Mouse (Mus musculus): ENCODE results near the gene Myocos. TPM values are rescaled to one million over a fixed set of nuclear protein-coding genes. Genes with fewer than 3 reads are reported as not detected.
A peak's percentile ranks its signal among the peaks of the same experiment; 100 is the strongest.

Myocos gene
- polyA plus RNA-seq (2016; fragmentation: Nextera tagmentation; extraction: Ambion mirVana) = not detected in 2 replicates

DNA sequence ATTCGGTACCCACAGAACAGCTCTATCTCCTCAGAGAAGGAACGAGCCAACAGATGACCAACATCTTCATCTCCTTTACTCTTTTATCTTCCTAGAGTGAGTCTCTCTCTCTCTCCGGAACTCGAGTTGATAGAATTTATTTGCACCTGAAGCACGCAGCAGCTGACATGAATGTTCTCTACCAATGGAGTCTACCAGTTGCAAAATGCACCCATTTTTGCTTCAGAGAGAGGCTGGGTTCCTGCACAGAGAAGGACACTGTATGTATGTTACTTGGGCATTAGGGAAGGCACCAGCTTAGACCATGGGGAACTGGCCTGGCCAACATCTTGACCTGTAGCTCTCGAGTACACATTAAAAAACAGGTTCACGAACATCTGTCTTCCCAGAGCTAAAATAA, at the start of gene Myocos:
Gene Myocos (minus strand): TSS at position 101 of the 400 bp plus-strand sequence.
- ATAC-seq (ENCODE audit: low FRiP score) = no peak
- no peak within 1 kb of the TSS for H3K27ac ChIP-seq
- H3K27me3 ChIP-seq = no peaks in the 10 kb centered on the region
- no peak within 1 kb of the TSS for H3K4me3 ChIP-seq (replicated peaks)
- 89% methylated on average over 7 of the region's 7 CpGs for WGBS
- H3K4me2 ChIP-seq = no peak within 1 kb of the TSS
- no peaks in the 10 kb centered on the region for H3K36me3 ChIP-seq (replicated peaks)
- H3K4me1 ChIP-seq = no peaks in the 10 kb centered on the region
- H3K9ac ChIP-seq = no peak within 1 kb of the TSS
- H3K9me3 ChIP-seq = no peaks in the 10 kb centered on the region

DNA sequence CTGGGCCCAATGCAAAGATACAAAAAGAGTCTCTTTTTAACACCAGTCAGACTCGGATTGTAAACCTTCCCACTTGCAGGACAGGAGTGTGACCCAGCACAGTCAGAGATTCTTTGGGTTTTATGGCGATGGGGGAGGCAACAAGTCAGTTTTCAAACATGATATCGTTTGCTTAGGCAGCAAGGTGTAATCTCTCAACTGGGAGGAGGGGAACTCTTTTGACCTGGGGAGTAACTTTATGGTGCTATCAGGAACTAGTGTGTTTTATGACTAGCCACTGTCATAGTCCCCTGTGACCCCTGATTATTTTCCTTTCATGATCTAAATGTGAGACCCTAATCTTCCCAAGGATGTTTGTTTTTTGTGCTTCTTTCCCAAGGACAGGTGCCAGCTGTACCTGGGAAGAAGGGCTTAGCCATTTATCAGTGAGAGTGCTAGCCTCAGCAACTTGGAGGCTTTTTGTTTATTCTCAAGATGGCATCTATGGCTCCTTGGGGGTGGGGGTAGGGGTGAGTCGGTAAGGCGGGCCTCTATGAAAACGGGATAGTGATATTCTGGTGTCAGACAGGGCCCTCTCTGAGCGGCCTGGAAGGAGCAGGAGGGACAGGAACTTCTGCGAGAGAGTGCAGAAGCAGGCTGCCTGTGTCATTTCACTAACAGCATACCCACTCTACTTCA, 42.5 kb upstream of the Myocos start:
- no peaks in the 10 kb centered on the region for H3K4me1 ChIP-seq
- H3K27me3 ChIP-seq = no peaks in the 10 kb centered on the region
- no peaks in the 10 kb centered on the region for H3K9me3 ChIP-seq
- no peak overlapping the region for H3K27ac ChIP-seq
- H3K36me3 ChIP-seq (replicated peaks) = peaks cover 73% of the 10 kb centered on the region
- ATAC-seq (ENCODE audit: low FRiP score) = no peak
- no peak overlapping the region for H3K9ac ChIP-seq
- H3K4me2 ChIP-seq = no peak overlapping the region
- 86% methylated on average over 8 of the region's 8 CpGs for WGBS
- H3K4me3 ChIP-seq (replicated peaks) = no peak overlapping the region

DNA sequence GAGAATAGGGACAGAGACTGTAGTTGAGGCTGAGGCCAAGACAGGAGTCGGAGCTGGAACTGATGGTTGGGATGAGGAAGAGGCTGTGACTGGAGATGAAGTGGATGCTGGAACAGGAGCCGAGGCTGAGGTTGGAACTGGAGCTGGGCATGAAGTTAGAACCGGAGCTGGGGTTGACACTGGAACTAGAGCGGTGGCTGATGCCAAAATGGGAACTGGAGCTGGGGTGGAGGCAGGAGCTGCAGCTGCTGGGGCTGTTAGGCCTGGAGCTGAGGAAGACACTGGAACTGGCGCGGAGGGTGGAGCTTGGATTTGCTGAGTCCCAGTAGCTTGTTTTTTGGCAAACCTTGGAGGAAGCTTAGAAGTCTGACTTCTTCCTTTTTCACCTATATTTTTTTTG, 39.8 kb upstream of the Myocos start:
- no peak overlapping the region for H3K4me3 ChIP-seq (replicated peaks)
- no peak overlapping the region for H3K27ac ChIP-seq
- 95% methylated on average over 6 of the region's 6 CpGs for WGBS
- ATAC-seq (ENCODE audit: low FRiP score) = no peak
- H3K9ac ChIP-seq = no peak overlapping the region
- peaks cover 76% of the 10 kb centered on the region for H3K36me3 ChIP-seq (replicated peaks)
- H3K4me1 ChIP-seq = no peaks in the 10 kb centered on the region
- no peaks in the 10 kb centered on the region for H3K27me3 ChIP-seq
- H3K4me2 ChIP-seq = no peak overlapping the region
- H3K9me3 ChIP-seq = no peaks in the 10 kb centered on the region

DNA sequence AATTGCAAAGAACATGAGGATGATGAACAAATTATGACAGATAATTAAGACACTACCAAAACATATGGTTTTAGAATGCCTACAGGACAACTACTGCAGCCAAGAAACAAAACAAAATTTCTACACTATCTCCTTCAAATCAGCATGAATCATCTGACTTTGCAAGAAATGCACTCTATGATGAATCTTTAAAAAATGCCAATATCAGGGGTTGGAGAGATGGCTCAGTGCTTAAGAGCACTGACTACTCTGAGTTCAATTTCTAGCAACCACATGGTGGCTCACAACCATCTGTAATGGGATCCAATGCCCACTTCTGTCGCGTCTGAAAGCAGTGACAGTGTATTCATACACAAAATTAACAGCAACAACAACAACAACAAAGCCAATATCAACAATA, 35.7 kb upstream of the Myocos start:
- Histone ChIP-seq H3K27me3 (no peaks in the 10 kb centered on the region), H3K9me3 (no peaks in the 10 kb centered on the region), H3K4me2 (no peak overlapping the region), H3K4me3 (replicated peaks) (no peak overlapping the region), H3K4me1 (no peaks in the 10 kb centered on the region), H3K27ac (no peak overlapping the region), H3K36me3 (replicated peaks) (peaks cover 79% of the 10 kb centered on the region), H3K9ac (no peak overlapping the region)
- 93% methylated on average over 2 of the region's 2 CpGs for WGBS
- no peak for ATAC-seq (ENCODE audit: low FRiP score)

DNA sequence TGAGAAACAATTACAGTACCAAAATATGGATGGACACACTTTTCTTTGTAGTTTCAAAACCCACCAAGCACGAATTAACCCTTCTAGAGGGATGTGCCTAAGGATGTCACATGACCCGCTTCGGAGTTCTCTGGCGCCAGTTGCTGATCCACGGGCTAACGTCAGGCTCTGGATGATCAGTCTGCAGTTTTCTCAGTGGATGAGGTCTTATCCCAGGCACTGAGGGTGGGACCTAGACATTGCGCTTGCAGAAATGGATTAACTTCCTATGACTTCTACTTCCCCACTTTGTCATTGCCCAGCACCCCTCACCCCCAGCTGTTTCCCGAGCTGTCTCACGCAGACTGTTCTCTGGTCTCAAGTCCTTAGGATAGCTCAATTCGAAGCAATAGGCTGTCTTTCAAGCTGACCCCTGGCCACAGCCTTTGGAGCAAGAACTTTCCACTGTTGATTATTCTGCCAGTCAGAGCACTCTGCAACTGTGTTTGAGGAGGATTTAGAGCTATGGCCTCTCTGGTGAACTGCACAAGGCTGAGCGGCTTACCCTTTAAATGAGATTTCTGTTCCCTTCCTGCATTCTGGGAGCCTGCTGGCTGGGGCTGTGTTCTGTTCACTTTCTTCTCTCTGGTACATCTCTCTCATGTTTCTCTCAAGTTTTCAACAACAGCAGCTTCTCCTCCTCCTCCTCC, 7.6 kb upstream of the Myocos start:
- 3% methylated on average over 11 of the region's 11 CpGs for WGBS
- H3K27ac ChIP-seq = no peak overlapping the region
- H3K27me3 ChIP-seq = no peaks in the 10 kb centered on the region

DNA sequence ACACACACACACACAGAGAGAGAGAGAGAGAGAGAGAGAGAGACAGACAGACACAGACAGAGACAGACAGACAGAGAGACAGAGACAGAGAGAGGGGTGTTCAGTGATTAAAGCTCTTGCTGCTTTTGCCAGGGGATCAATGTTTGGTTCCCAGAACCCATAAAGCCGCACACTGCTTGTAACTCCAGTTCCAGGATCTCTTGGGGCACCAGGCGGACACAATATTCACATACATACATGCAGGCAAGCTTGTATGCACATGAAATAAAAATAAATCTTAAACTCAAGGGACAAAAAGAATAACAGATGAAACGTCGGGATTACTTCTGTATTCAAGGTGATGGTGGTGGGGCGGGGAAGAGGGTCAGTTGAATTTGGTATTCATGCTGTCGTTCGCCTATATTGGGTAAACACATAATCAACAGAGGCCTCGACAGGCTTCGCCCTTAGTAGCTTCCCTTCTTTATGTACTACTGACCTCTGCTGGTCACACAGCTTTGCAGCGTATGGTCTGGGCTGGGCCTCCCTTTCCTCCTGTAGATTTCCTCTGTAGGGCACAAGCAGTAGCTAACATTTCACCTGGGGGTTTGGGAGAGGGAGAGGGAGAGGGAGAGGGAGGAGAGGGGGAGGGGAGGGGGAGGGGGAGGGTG, 6.9 kb upstream of the Myocos start:
- peak; percentile 95 for ATAC-seq (ENCODE audit: low FRiP score)
- Histone ChIP-seq H3K4me1 (peaks cover 7% of the 10 kb centered on the region), H3K36me3 (replicated peaks) (peaks cover 7% of the 10 kb centered on the region; the same call in 1 of the 2 replicates), H3K27me3 (no peaks in the 10 kb centered on the region), H3K4me2 (peak overlapping the region; percentile 55), H3K9me3 (no peaks in the 10 kb centered on the region), H3K9ac (no peak overlapping the region), H3K4me3 (replicated peaks) (peak overlapping the region; percentile 25), H3K27ac (no peak overlapping the region)
- 18% methylated on average over 10 of the region's 10 CpGs for WGBS

More for the DNA sequence above, 7.6 kb upstream of the Myocos start:
- Histone ChIP-seq H3K9ac (peak overlapping the region; percentile 45), H3K4me2 (peak overlapping the region; percentile 55), H3K4me1 (peaks cover 7% of the 10 kb centered on the region), H3K9me3 (no peaks in the 10 kb centered on the region), H3K4me3 (replicated peaks) (peak overlapping the region; percentile 25), H3K36me3 (replicated peaks) (peaks cover 14% of the 10 kb centered on the region)
- peak; percentile 83 for ATAC-seq (ENCODE audit: low FRiP score)

DNA sequence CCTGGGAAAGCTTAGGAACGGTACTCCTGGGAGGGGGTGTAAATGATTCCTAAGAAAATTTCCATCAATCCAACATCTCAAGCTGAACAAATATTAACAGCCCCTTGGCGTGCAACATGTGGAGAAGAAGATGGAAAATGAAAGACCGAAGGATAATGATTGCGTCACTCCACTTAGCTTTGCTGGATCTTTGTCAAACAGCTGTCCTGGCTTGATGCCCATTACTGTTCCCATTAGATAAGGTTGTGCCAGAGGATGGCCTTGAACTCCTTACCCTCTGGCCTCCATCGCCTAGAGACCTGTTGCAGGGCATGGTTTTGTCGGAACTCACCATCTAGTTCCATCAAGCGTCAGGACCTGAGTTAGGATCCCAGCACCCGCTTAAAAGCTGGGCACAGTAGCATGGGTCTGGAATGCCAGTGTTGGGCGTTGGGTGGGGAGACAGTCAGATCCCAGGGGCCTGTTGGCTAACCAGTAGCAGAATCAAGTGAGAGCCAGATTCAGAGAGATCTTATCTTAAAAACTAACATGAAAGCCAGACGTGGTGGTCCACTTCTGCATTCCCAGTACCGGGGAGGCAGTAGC, 2.3 kb upstream of the Myocos start:
- Histone ChIP-seq H3K4me2 (no peak overlapping the region), H3K4me3 (replicated peaks) (no peak overlapping the region), H3K9ac (no peak overlapping the region), H3K36me3 (replicated peaks) (no peaks in the 10 kb centered on the region), H3K4me1 (peaks cover under 1% of the 10 kb centered on the region; the same call in 1 of the 2 replicates), H3K9me3 (no peaks in the 10 kb centered on the region), H3K27me3 (no peaks in the 10 kb centered on the region), H3K27ac (no peak overlapping the region)
- ATAC-seq (ENCODE audit: low FRiP score) = no peak
- 87% methylated on average over 11 of the region's 11 CpGs for WGBS

DNA sequence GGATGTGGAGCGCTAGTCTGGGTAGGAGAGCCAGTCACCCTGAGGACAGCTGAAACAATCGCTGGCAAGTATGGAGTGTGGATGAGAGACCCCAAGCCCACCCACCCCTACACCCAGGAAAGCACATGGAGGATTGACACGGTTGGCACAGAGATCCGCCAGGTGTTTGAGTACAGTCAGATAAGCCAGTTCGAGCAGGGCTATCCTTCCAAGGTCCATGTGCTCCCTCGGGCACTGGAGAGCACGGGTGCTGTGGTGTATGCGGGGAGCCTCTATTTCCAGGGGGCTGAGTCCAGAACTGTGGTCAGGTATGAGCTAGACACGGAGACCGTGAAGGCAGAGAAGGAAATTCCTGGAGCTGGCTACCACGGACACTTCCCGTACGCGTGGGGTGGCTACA, 9.6 kb downstream of the Myocos start:
- Histone ChIP-seq H3K4me2 (no peak overlapping the region), H3K36me3 (replicated peaks) (no peaks in the 10 kb centered on the region), H3K4me3 (replicated peaks) (no peak overlapping the region), H3K4me1 (no peaks in the 10 kb centered on the region), H3K9ac (no peak overlapping the region), H3K27ac (no peak overlapping the region), H3K27me3 (no peaks in the 10 kb centered on the region), H3K9me3 (no peaks in the 10 kb centered on the region)
- ATAC-seq (ENCODE audit: low FRiP score) = no peak
- 94% methylated on average over 14 of the region's 14 CpGs for WGBS

DNA sequence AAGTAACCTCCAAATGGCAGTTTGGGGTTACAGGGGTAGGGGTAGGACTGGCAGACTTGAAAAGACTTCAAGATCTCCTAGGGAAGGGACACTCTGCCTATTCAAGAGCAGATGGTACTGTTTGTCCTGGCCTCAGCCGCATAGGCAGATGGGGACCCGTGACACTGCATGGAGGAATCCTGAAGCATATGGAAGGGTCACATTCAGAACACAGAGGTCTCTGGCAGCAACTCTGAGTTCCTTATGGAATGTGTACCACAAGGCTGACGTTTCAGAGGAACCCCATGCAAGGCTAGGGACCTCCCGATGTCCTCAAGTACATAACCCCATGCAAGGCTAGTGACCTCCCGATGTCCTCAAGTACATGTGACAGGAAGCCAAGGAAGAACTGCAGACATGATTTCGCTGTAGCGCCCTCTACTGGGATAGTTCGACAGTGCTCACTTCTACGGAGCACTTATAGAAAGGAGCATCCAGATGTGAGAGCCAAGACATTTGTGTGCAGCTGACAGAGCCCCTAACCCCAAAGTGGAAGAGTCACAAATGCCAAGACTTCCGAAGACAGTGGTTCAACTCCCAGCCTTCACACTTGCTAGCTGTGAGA, 11.8 kb downstream of the Myocos start:
- Histone ChIP-seq H3K4me3 (replicated peaks) (no peak overlapping the region), H3K4me1 (no peaks in the 10 kb centered on the region), H3K9ac (no peak overlapping the region), H3K36me3 (replicated peaks) (no peaks in the 10 kb centered on the region), H3K9me3 (no peaks in the 10 kb centered on the region), H3K27me3 (no peaks in the 10 kb centered on the region), H3K4me2 (no peak overlapping the region), H3K27ac (no peak overlapping the region)
- 87% methylated on average over 10 of the region's 10 CpGs for WGBS
- no peak for ATAC-seq (ENCODE audit: low FRiP score)

DNA sequence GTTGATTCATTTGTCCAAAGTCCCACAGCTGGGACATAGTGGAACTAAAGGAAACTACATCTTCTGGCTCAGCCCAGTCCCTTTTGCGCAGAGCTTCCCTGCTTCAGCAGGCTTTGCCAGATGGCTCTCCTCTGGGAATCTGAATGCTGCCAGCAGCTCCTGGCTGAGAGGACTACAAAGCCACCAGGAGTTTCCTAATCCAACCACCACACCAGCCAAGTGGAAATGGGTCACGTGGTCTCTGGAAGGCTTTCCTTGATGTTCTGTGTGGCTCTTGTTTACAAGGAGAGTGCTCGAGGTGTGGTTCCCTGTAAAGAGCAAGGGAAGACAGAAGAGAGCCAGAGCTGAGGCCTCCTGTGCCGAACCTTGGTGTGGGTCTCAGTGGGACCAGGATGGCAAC, 14.3 kb downstream of the Myocos start:
- no peaks in the 10 kb centered on the region for H3K36me3 ChIP-seq (replicated peaks)
- no peaks in the 10 kb centered on the region for H3K4me1 ChIP-seq
- no peak overlapping the region for H3K27ac ChIP-seq
- H3K4me2 ChIP-seq = no peak overlapping the region
- ATAC-seq (ENCODE audit: low FRiP score) = no peak
- H3K4me3 ChIP-seq (replicated peaks) = no peak overlapping the region
- 36% methylated on average over 4 of the region's 4 CpGs for WGBS
- H3K9me3 ChIP-seq = no peaks in the 10 kb centered on the region
- H3K9ac ChIP-seq = no peak overlapping the region
- no peaks in the 10 kb centered on the region for H3K27me3 ChIP-seq

DNA sequence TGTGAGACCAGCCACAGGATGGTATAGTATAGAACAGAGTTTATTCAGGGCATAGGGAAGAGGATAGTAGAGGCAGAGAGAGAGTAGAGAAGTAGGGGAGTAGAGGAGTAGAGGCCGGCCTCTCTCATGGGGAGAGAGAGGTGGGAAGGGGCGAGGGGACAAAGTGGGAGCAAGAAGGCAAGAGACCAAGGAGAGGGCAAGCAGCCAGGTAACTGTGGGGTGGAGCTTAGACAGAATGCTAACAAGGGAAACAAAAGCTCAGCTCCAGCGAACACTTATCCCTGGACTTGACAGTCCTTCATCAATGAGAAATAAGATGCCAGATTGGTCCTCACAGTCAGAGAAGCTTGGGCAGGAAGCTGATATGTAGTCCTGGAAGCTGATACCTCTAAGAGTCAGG, 15.4 kb downstream of the Myocos start:
- H3K4me3 ChIP-seq (replicated peaks) = no peak overlapping the region
- no peak overlapping the region for H3K4me2 ChIP-seq
- no peaks in the 10 kb centered on the region for H3K9me3 ChIP-seq
- H3K36me3 ChIP-seq (replicated peaks) = no peaks in the 10 kb centered on the region
- no peaks in the 10 kb centered on the region for H3K4me1 ChIP-seq
- H3K9ac ChIP-seq = no peak overlapping the region
- ATAC-seq (ENCODE audit: low FRiP score) = no peak
- H3K27me3 ChIP-seq = no peaks in the 10 kb centered on the region
- no peak overlapping the region for H3K27ac ChIP-seq
- WGBS = 73% methylated on average over 3 of the region's 3 CpGs

DNA sequence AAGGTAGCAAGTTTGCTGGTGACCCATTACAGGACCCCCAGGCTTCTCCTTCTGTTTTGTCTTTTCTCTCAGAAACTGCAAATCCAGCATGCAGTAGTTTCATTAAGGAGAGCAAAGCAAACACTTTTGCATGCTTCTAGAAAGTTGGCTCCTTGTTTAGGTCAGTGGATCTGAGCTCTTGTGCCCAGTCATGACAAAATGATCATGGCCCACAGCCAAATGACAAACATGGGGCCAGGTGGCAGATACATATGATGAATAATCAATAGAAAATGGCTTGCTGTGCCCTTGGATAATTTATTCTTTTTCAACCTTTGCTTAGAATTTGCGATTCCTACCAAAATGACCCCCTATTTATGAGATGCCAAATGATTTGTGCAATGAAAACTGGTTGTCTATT, 18.2 kb downstream of the Myocos start:
- H3K36me3 ChIP-seq (replicated peaks) = no peaks in the 10 kb centered on the region
- H3K9me3 ChIP-seq = no peaks in the 10 kb centered on the region
- no peak overlapping the region for H3K4me2 ChIP-seq
- no peak overlapping the region for H3K27ac ChIP-seq
- no peak for ATAC-seq (ENCODE audit: low FRiP score)
- 90% methylated on average over 1 of the region's 1 CpGs for WGBS
- H3K4me3 ChIP-seq (replicated peaks) = no peak overlapping the region
- no peaks in the 10 kb centered on the region for H3K4me1 ChIP-seq
- no peak overlapping the region for H3K9ac ChIP-seq
- H3K27me3 ChIP-seq = no peaks in the 10 kb centered on the region

Measured in forebrain, embryonic 12.5 days (tissue).